Mouse (Mus musculus) liver, embryonic 15.5 days (tissue): ENCODE results near the gene Gm42742. TPM values are rescaled to one million over a fixed set of nuclear protein-coding genes. Genes with fewer than 3 reads are reported as not detected.

ENCODE experiments used
- ATAC-seq: fragments of 200-750 bp; cut with Nextera tagmentation; 2 replicates; pipeline ENCODE4 v1.8.0; 2017; ENCODE audit warnings: moderate number of reproducible peaks, mild to moderate bottlenecking, moderate library complexity; ENCODE audit not compliant: insufficient read depth
- H3K27ac ChIP-seq: fragments of 300-500 bp; sonication (generic); replicated peaks from 2 replicates; pipeline ENCODE4 v1.5.1; 2015; ENCODE audit warnings: mild to moderate bottlenecking, inconsistent platforms
- H3K27me3 ChIP-seq: fragments of 300-500 bp; sonication (generic); 2 replicates; pipeline ENCODE4 v1.6.1; 2015; ENCODE audit warnings: mild to moderate bottlenecking, inconsistent platforms
- H3K36me3 ChIP-seq: fragments of 300-500 bp; sonication (generic); replicated peaks from 2 replicates; pipeline ENCODE4 v1.6.1; 2015; ENCODE audit warnings: moderate library complexity, mild to moderate bottlenecking, inconsistent platforms
- H3K4me1 ChIP-seq: fragments of 300-500 bp; sonication (generic); replicated peaks from 2 replicates; pipeline ENCODE4 v1.6.1; 2015; ENCODE audit warnings: inconsistent platforms
- H3K4me2 ChIP-seq: fragments of 300-500 bp; sonication (generic); 2 replicates; pipeline ENCODE4 v1.6.1; 2015; ENCODE audit warnings: moderate library complexity, mild to moderate bottlenecking, inconsistent platforms
- H3K4me3 ChIP-seq: fragments of 300-500 bp; sonication (generic); replicated peaks from 2 replicates; pipeline ENCODE4 v1.5.1; 2015; ENCODE audit warnings: mild to moderate bottlenecking, inconsistent platforms
- H3K9ac ChIP-seq: fragments of 300-500 bp; sonication (generic); 2 replicates; pipeline ENCODE4 v1.6.1; 2015; ENCODE audit warnings: moderate library complexity, mild to moderate bottlenecking, inconsistent platforms
- H3K9me3 ChIP-seq: fragments of 300-500 bp; sonication (generic); replicated peaks from 2 replicates; pipeline ENCODE4 v1.6.1; 2016; ENCODE audit warnings: inconsistent platforms
- WGBS: fragments of 180-500 bp; shearing (Covaris S2); methylation state at CpG from one replicate; pipeline ENCODE4 v1.1.7; 2015; ENCODE audit warnings: mixed read lengths; ENCODE audit not compliant: insufficient replicate concordance; 5-methylcytosine and 5-hydroxymethylcytosine counted together
- polyA plus RNA-seq: library from polyadenylated mRNA; unstranded; fragments of >200 nt; fragmentation: Nextera tagmentation; extraction: Ambion mirVana; gene quantifications from 2 replicates; pipeline ENCODE4 v1.2.1, GENCODE M21; 2015

The Gm42742 gene
- polyA plus RNA-seq, 1 experiment from 2014 or later = 3.6 TPM

GRCm38 (mm10) chr7:127012845-127013244, 8.1 kb downstream of the Gm42742 start:
- Histone ChIP-seq H3K4me3 (no peak overlapping the region), H3K9ac (no peak overlapping the region), H3K4me1 (peaks cover 74% of the 10 kb centered on the region), H3K27ac (no peak overlapping the region; the same call in 1 of the 2 replicates), H3K4me2 (0 out of 2 replicates have a peak overlapping the region, but pooled peaks have one; percentile 96), H3K27me3 (no peaks in the 10 kb centered on the region), H3K36me3 (peaks cover 16% of the 10 kb centered on the region), H3K9me3 (no peaks in the 10 kb centered on the region)
- WGBS = 87% methylated on average over 10 of the region's 10 CpGs
- no peak for ATAC-seq

- Histone ChIP-seq H3K4me1 (peaks cover 74% of the 10 kb centered on the region), H3K4me3 (no peak overlapping the region), H3K27me3 (no peaks in the 10 kb centered on the region), H3K4me2 (no peak overlapping the region), H3K36me3 (peaks cover 16% of the 10 kb centered on the region), H3K9ac (no peak overlapping the region), H3K27ac (0 out of 2 replicates have a peak overlapping the region, but pooled peaks have one; percentile 34), H3K9me3 (no peaks in the 10 kb centered on the region)
- ATAC-seq = no peak
- 67% methylated on average over 6 of the region's 6 CpGs for WGBS
Measured at GRCm38 (mm10) chr7:127012374-127012773, 8.5 kb downstream of the Gm42742 start.

- ATAC-seq = no peak
- Histone ChIP-seq H3K4me2 (no peak overlapping the region), H3K9me3 (no peaks in the 10 kb centered on the region), H3K36me3 (peaks cover 16% of the 10 kb centered on the region), H3K27me3 (no peaks in the 10 kb centered on the region), H3K4me3 (no peak overlapping the region), H3K4me1 (peaks cover 76% of the 10 kb centered on the region), H3K9ac (no peak overlapping the region), H3K27ac (peak overlapping the region; percentile 34; the same call in 1 of the 2 replicates)
- 65% methylated on average over 2 of the region's 2 CpGs for WGBS
Measured at GRCm38 (mm10) chr7:127011717-127012116, 9.2 kb downstream of the Gm42742 start.

GRCm38 (mm10) chr7:127011051-127011450, 9.8 kb downstream of the Gm42742 start:
- Histone ChIP-seq H3K9me3 (no peaks in the 10 kb centered on the region), H3K36me3 (peaks cover 16% of the 10 kb centered on the region), H3K27ac (peak overlapping the region; percentile 34; the same call in 1 of the 2 replicates), H3K4me3 (no peak overlapping the region), H3K4me2 (no peak overlapping the region), H3K4me1 (peaks cover 77% of the 10 kb centered on the region), H3K27me3 (no peaks in the 10 kb centered on the region), H3K9ac (no peak overlapping the region)
- 74% methylated on average over 2 of the region's 2 CpGs for WGBS
- ATAC-seq = no peak

- Histone ChIP-seq H3K9me3 (no peaks in the 10 kb centered on the region), H3K36me3 (peaks cover 5% of the 10 kb centered on the region; the same call in 1 of the 2 replicates), H3K4me1 (peaks cover 66% of the 10 kb centered on the region), H3K9ac (no peak overlapping the region), H3K27me3 (no peaks in the 10 kb centered on the region), H3K4me2 (peak overlapping the region; percentile 55; the same call in 1 of the 2 replicates), H3K27ac (peak overlapping the region; percentile 88), H3K4me3 (no peak overlapping the region)
- 70% methylated on average over 17 of the region's 17 CpGs for WGBS
- ATAC-seq = no peak
Measured at GRCm38 (mm10) chr7:127009307-127010085, 11.4 kb downstream of the Gm42742 start.

- Histone ChIP-seq H3K4me1 (peaks cover 55% of the 10 kb centered on the region), H3K36me3 (peaks cover 5% of the 10 kb centered on the region; the same call in 1 of the 2 replicates), H3K4me3 (peak overlapping the region; percentile 9; the same call in 1 of the 2 replicates), H3K9me3 (no peaks in the 10 kb centered on the region), H3K27ac (peak overlapping the region; percentile 88), H3K4me2 (peak overlapping the region; percentile 55), H3K9ac (peak overlapping the region; percentile 41), H3K27me3 (no peaks in the 10 kb centered on the region)
- 29% methylated on average over 9 of the region's 9 CpGs for WGBS
- peak; percentile 91 for ATAC-seq
Measured at GRCm38 (mm10) chr7:127008239-127009019, 12.5 kb downstream of the Gm42742 start.

GRCm38 (mm10) chr7:127007313-127008024, 13.4 kb downstream of the Gm42742 start:
- no peak overlapping the region for H3K9ac ChIP-seq

GRCm38 (mm10) chr7:127004122-127004875, 16.6 kb downstream of the Gm42742 start:
- WGBS = 77% methylated on average over 4 of the region's 4 CpGs
- no peak for ATAC-seq

More at GRCm38 (mm10) chr7:127007313-127008024, 13.4 kb downstream of the Gm42742 start:
- Histone ChIP-seq H3K4me1 (peaks cover 48% of the 10 kb centered on the region), H3K36me3 (peaks cover 4% of the 10 kb centered on the region; the same call in 1 of the 2 replicates), H3K27me3 (no peaks in the 10 kb centered on the region), H3K9me3 (no peaks in the 10 kb centered on the region), H3K27ac (no peak overlapping the region; the same call in 1 of the 2 replicates), H3K4me2 (no peak overlapping the region), H3K4me3 (no peak overlapping the region)
- no peak for ATAC-seq
- 79% methylated on average over 6 of the region's 6 CpGs for WGBS

GRCm38 (mm10) chr7:127003620-127004019, 17.3 kb downstream of the Gm42742 start:
- Histone ChIP-seq H3K27me3 (no peaks in the 10 kb centered on the region), H3K9ac (no peak overlapping the region), H3K4me2 (no peak overlapping the region), H3K9me3 (no peaks in the 10 kb centered on the region), H3K27ac (no peak overlapping the region), H3K4me1 (peaks cover 24% of the 10 kb centered on the region), H3K4me3 (no peak overlapping the region), H3K36me3 (no peaks in the 10 kb centered on the region)
- ATAC-seq = no peak
- 71% methylated on average over 5 of the region's 5 CpGs for WGBS

More at GRCm38 (mm10) chr7:127004122-127004875, 16.6 kb downstream of the Gm42742 start:
- no peaks in the 10 kb centered on the region for H3K27me3 ChIP-seq
- no peak overlapping the region for H3K4me2 ChIP-seq
- no peak overlapping the region for H3K4me3 ChIP-seq
- H3K9me3 ChIP-seq = no peaks in the 10 kb centered on the region
- H3K36me3 ChIP-seq = no peaks in the 10 kb centered on the region
- peaks cover 30% of the 10 kb centered on the region for H3K4me1 ChIP-seq
- H3K27ac ChIP-seq = no peak overlapping the region
- no peak overlapping the region for H3K9ac ChIP-seq

GRCm38 (mm10) chr7:126999568-126999967, 21.3 kb downstream of the Gm42742 start:
- Histone ChIP-seq H3K4me2 (no peak overlapping the region), H3K4me3 (no peak overlapping the region), H3K9me3 (no peaks in the 10 kb centered on the region), H3K27ac (no peak overlapping the region), H3K36me3 (peaks cover 10% of the 10 kb centered on the region), H3K27me3 (no peaks in the 10 kb centered on the region), H3K9ac (no peak overlapping the region), H3K4me1 (no peaks in the 10 kb centered on the region; the same call in 1 of the 2 replicates)
- ATAC-seq = no peak
- 47% methylated on average over 10 of the region's 10 CpGs for WGBS
